ENCODE assay signal across 23 mouse cellular contexts in genomic region chr14:118803936-118804335, GRCm38 (mm10). TPM values are rescaled to one million over a fixed set of nuclear protein-coding genes. Genes with fewer than 3 reads are reported as not detected.
A peak's percentile ranks its signal among the peaks of the same experiment; 100 is the strongest.
DNase-seq lines count a peak whose midpoint lies in the region; ATAC-seq and TF ChIP-seq lines count a peak whose summit lies in the region.
"Had no signal": no experiment of that assay in that cellular context is flagged by ENCODE, and none has a peak within 500 bp of the region (broad histone marks: within the 10 kb centered on the region; RNA-seq: fewer than 3 reads in every experiment).

No protein-coding gene starts in this region.

- TF ChIP-seq POLR2A in kidney, adult 2 months (IDR thresholded peaks at IDR 0.05; ENCODE audit: low read depth, low read length) = no peak
- no peak for TF ChIP-seq POLR2A in ES-Bruce4 (IDR thresholded peaks at IDR 0.05; ENCODE audit: insufficient read depth, low read length)

- TF ChIP-seq CTCF in kidney, adult 2 months (conservative IDR thresholded peaks at IDR 0.05; ENCODE audit: insufficient read depth, insufficient read length, low read depth, low read length) = no peak
- TF ChIP-seq CTCF in ES-Bruce4 (IDR thresholded peaks at IDR 0.05; ENCODE audit: low read depth, low read length) = no peak

- H3K4me2 ChIP-seq in midbrain, embryonic 14.5 days (ENCODE audit: low read length) = no peak overlapping the region
- no peak overlapping the region for H3K4me2 ChIP-seq in midbrain, embryonic 16.5 days (ENCODE audit: low read length)
- H3K4me2 ChIP-seq: embryonic facial prominence, embryonic 15.5 days; hindbrain, embryonic 13.5 days had no signal

- H3K27ac ChIP-seq in kidney, adult 2 months (ENCODE audit: insufficient read depth, low read depth, low read length) = no peak overlapping the region
- no peak overlapping the region for H3K27ac ChIP-seq in midbrain, embryonic 14.5 days (replicated peaks; ENCODE audit: low read depth, low read length)
- H3K27ac ChIP-seq in midbrain, embryonic 16.5 days (ENCODE audit: low read length) = no peak overlapping the region
- H3K27ac ChIP-seq in ES-Bruce4 (ENCODE audit: insufficient read depth, low read length) = no peak overlapping the region
- H3K27ac ChIP-seq: embryonic facial prominence, embryonic 15.5 days; forebrain, embryonic 10.5 days; heart, embryonic 10.5 days; hindbrain, embryonic 13.5 days had no signal

- 24% methylated on average over 7 of the region's 7 CpGs for WGBS in kidney, adult 2 months
- 9% methylated on average over 7 of the region's 7 CpGs for WGBS in midbrain, embryonic 14.5 days
- WGBS in midbrain, embryonic 16.5 days = 3% methylated on average over 7 of the region's 7 CpGs

- no peak overlapping the region for H3K9ac ChIP-seq in midbrain, embryonic 14.5 days (replicated peaks; ENCODE audit: low read length)
- no peak overlapping the region for H3K9ac ChIP-seq in midbrain, embryonic 16.5 days (ENCODE audit: low read depth, low read length)
- 0 out of 2 replicates have a peak overlapping the region, but pooled peaks have one; percentile 6 for H3K9ac ChIP-seq in ES-Bruce4 (ENCODE audit: low read depth, poor library complexity, severe bottlenecking)
- H3K9ac ChIP-seq: embryonic facial prominence, embryonic 15.5 days; hindbrain, embryonic 13.5 days had no signal

- H3K36me3 ChIP-seq in kidney, adult 2 months (ENCODE audit: control insufficient read depth, insufficient read depth, low read length) = no peaks in the 10 kb centered on the region
- H3K36me3 ChIP-seq in midbrain, embryonic 14.5 days (ENCODE audit: control insufficient read depth, insufficient read depth, low read length) = no peaks in the 10 kb centered on the region
- no peaks in the 10 kb centered on the region for H3K36me3 ChIP-seq in midbrain, embryonic 16.5 days (ENCODE audit: control insufficient read depth, insufficient read depth, low read length)
- H3K36me3 ChIP-seq in ES-Bruce4 (ENCODE audit: control insufficient read depth, insufficient read depth, low read length, poor library complexity, severe bottlenecking) = no peaks in the 10 kb centered on the region
- H3K36me3 ChIP-seq: embryonic facial prominence, embryonic 15.5 days; forebrain, embryonic 10.5 days; heart, embryonic 10.5 days; hindbrain, embryonic 13.5 days had no signal

- no peaks in the 10 kb centered on the region for H3K27me3 ChIP-seq in kidney, adult 2 months (replicated peaks; ENCODE audit: control insufficient read depth, insufficient read depth, low read length)
- H3K27me3 ChIP-seq in midbrain, embryonic 14.5 days (ENCODE audit: control insufficient read depth, insufficient read depth, low read length) = no peaks in the 10 kb centered on the region
- no peaks in the 10 kb centered on the region for H3K27me3 ChIP-seq in midbrain, embryonic 16.5 days (ENCODE audit: control insufficient read depth, insufficient read depth, low read depth, low read length)
- H3K27me3 ChIP-seq in ES-Bruce4 (ENCODE audit: control insufficient read depth, insufficient read depth, low read length, poor library complexity, severe bottlenecking) = no peaks in the 10 kb centered on the region
- H3K27me3 ChIP-seq: embryonic facial prominence, embryonic 15.5 days had no signal

- DNase-seq in kidney, adult 2 months = peak; percentile 78
- no peak for DNase-seq in kidney, postnatal 4 days
- peak; percentile 27 for DNase-seq in midbrain, embryonic 14.5 days
- DNase-seq in retina, postnatal 7 days (ENCODE audit: low read depth, low spot score) = peak; percentile 41
- DNase-seq: adrenal gland, adult 2 months; adrenal gland, postnatal 36 days; cerebellum, adult 11 months; cerebellum, adult 8-10 months; embryo, embryonic 11 days; gastrocnemius, postnatal 10 days; heart, adult 18-20 months; heart, postnatal 10 days; heart, postnatal 4 days had no signal

- peaks cover 11% of the 10 kb centered on the region for H3K4me1 ChIP-seq in kidney, adult 2 months (ENCODE audit: control insufficient read depth, insufficient read depth, low read length)
- 0 out of 2 replicates have a peak, but pooled peaks cover 3% of the 10 kb centered on the region for H3K4me1 ChIP-seq in midbrain, embryonic 14.5 days (ENCODE audit: control insufficient read depth, insufficient read depth, low read length)
- no peaks in the 10 kb centered on the region; the same call in 1 of the 2 replicates for H3K4me1 ChIP-seq in midbrain, embryonic 16.5 days (ENCODE audit: control insufficient read depth, insufficient read depth, low read length)
- H3K4me1 ChIP-seq in ES-Bruce4 (ENCODE audit: control insufficient read depth, insufficient read depth, low read length) = no peaks in the 10 kb centered on the region
- H3K4me1 ChIP-seq: embryonic facial prominence, embryonic 15.5 days; hindbrain, embryonic 13.5 days had no signal

- no peak for ATAC-seq in midbrain, embryonic 14.5 days (ENCODE audit: low FRiP score, low TSS enrichment)
- ATAC-seq in midbrain, embryonic 16.5 days = no peak
- no peak for ATAC-seq in monocyte, adult 5-6 weeks (replicated peaks; ENCODE audit: insufficient number of reproducible peaks, low FRiP score, low TSS enrichment, poor library complexity, severe bottlenecking)
- ATAC-seq: forebrain, embryonic 16.5 days; Patski had no signal

- no peaks in the 10 kb centered on the region for H3K9me3 ChIP-seq in midbrain, embryonic 14.5 days (ENCODE audit: control insufficient read depth, low read length)
- no peaks in the 10 kb centered on the region for H3K9me3 ChIP-seq in midbrain, embryonic 16.5 days (replicated peaks; ENCODE audit: control insufficient read depth, low read length, poor library complexity, severe bottlenecking)
- no peaks in the 10 kb centered on the region for H3K9me3 ChIP-seq in ES-Bruce4 (replicated peaks; ENCODE audit: control insufficient read depth, insufficient read depth, low read length, poor library complexity, severe bottlenecking)
- H3K9me3 ChIP-seq: embryonic facial prominence, embryonic 15.5 days; forebrain, embryonic 10.5 days; heart, embryonic 10.5 days; hindbrain, embryonic 13.5 days had no signal

- no peak for TF ChIP-seq EP300 in ES-Bruce4 (IDR thresholded peaks at IDR 0.05; ENCODE audit: insufficient read depth, low read depth, low read length)

- H3K4me3 ChIP-seq in kidney, adult 2 months (ENCODE audit: insufficient read depth, low read depth, low read length) = no peak overlapping the region
- no peak overlapping the region for H3K4me3 ChIP-seq in midbrain, embryonic 14.5 days (replicated peaks; ENCODE audit: low read depth, low read length)
- no peak overlapping the region for H3K4me3 ChIP-seq in midbrain, embryonic 16.5 days (ENCODE audit: low read depth, low read length)
- H3K4me3 ChIP-seq in ES-Bruce4 (ENCODE audit: low read depth, low read length) = no peak overlapping the region
- H3K4me3 ChIP-seq: embryonic facial prominence, embryonic 15.5 days; erythroblast, embryonic 14.5 days; forebrain, embryonic 10.5 days; heart, embryonic 10.5 days; hindbrain, embryonic 13.5 days had no signal

RNA-seq across cellular contexts. Expression of gene Cldn10, which starts 16.2 kb away (rescaled TPM):
- polyA plus RNA-seq in kidney, adult 2 months (2012; rRNA removed) = 230 and 232 TPM in 2 replicates
- polyA plus RNA-seq in midbrain, embryonic 14.5 days (2014; fragmentation: Nextera tagmentation; extraction: Ambion mirVana) = 1.3 and 1.5 TPM in 2 replicates
- 1.5 and 7.2 TPM in 2 replicates for polyA plus RNA-seq in midbrain, embryonic 16.5 days (2015; fragmentation: Nextera tagmentation; extraction: Ambion mirVana)
- not detected in 2 replicates for polyA plus RNA-seq in ES-Bruce4 (2011; ENCODE audit: insufficient read depth, insufficient read length, low read depth, missing spikeins)
- total RNA-seq in monocyte, adult 5-6 weeks (2017) = 0.29 TPM in 1 of 3 replicates, not detected in the others
- polyA plus RNA-seq: erythroblast, embryonic 14.5 days; Patski had no signal

Comparison
In these comparisons a context has a peak if more than half of its experiments do, and no peak if none do; other contexts are left out.
1. DNase-seq: peak in kidney, adult 2 months (single experiment), midbrain, embryonic 14.5 days (single experiment) and retina, postnatal 7 days (single experiment); none in kidney, postnatal 4 days (0 of 2).
2. RNA of gene Cldn10, which starts 16.2 kb away (polyA plus RNA-seq): 230 to 232 TPM in kidney, adult 2 months; 1.5 to 7.2 TPM in midbrain, embryonic 16.5 days, 1.3 to 1.5 TPM in midbrain, embryonic 14.5 days and not detected in ES-Bruce4; every median in the first group is over 10 times any median in the second.